Mouse (Mus musculus) stomach, postnatal 0 days (tissue): ENCODE data around the gene Mecr.

ENCODE experiments used
- CTCF ChIP-seq: IDR thresholded peaks from 2 replicates; pipeline ENCODE4 v1.5.1; 2016; ENCODE audit warnings: antibody characterized with exemption, low read depth, mild to moderate bottlenecking, moderate library complexity
- EP300 ChIP-seq: optimal IDR thresholded peaks from 2 replicates; pipeline ENCODE3; 2016; ENCODE audit warnings: antibody characterized with exemption

DNA sequence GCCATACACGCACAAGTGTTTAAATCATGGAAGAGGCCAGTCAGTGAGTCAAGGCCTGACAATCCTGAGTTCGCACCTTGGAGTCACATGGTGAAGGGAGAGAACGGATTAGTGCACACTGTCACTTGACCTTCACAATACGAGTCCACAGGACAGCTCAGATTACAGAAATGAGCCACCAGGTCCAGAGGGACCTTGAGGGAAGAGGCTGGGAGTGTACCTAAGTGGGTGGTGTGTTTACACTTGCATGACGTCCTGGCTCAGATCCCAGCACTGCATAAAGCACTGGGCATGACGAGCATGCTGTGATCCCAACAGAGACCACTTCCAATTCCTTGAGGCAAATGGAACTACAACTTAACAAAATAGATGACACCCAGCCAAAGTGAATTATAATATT is 63.2 kb downstream of the Mecr start:
- TF ChIP-seq EP300 = no peak
- no peak for TF ChIP-seq CTCF
